Mouse (Mus musculus) frontal cortex, postnatal 25 days (tissue): ENCODE results near the gene Celf3.

Experiments used
- DNase-seq, 2 experiments: peaks; one replicate each; pipeline ENCODE4 v3.0.0; 2022; ENCODE audit warnings: low spot score in 2 of 2

The Celf3 gene

DNA sequence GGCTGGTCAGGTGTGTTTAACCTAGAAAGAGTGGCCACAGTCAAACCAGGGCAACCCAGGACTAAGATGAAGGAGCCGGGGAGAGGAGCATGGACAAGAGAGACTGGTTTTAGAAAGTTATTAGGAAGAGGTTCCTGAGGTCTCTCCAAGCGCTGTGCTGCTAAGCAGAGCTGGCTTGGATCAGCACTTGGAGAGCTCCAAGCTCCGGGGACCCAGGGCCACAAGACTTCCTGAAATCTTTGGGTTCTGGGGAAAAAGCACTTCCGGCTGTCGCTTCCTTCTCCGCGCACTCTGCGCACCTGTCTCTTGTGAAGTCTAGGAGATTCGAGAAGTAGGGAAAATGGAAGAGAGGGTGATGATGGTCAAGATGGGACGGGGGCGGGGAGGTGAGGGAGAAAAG, 1.5 kb downstream of the Celf3 start:
- no peak for DNase-seq

- DNase-seq, result no peak
Observed at GRCm38 (mm10) chr3:94480291-94480884, 2.3 kb downstream of the Celf3 start, which contains the start of gene Riiad1. Riiad1 (minus strand) TSS chr3:94480341.

DNA sequence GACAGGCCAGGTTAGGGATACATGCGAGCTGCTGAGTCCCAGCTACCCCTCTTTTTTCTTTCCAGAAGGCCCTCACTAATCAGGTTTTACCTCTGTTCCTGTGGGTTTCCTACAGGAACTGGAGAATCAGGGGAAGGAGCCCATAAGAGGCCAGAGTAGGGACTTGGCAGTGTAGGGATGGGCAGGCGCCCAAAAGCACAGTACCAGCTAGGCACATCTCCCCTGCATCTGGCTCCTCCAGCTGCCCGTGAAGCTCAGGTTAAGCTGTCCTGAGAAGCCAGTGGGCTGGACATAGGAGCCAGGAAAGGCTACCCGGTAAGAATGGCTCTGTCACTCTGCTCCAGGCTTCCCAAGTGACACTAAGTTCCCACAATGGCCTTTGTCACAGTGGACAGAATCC, 3.3 kb downstream of the Celf3 start:
- DNase-seq, result no peak

DNA sequence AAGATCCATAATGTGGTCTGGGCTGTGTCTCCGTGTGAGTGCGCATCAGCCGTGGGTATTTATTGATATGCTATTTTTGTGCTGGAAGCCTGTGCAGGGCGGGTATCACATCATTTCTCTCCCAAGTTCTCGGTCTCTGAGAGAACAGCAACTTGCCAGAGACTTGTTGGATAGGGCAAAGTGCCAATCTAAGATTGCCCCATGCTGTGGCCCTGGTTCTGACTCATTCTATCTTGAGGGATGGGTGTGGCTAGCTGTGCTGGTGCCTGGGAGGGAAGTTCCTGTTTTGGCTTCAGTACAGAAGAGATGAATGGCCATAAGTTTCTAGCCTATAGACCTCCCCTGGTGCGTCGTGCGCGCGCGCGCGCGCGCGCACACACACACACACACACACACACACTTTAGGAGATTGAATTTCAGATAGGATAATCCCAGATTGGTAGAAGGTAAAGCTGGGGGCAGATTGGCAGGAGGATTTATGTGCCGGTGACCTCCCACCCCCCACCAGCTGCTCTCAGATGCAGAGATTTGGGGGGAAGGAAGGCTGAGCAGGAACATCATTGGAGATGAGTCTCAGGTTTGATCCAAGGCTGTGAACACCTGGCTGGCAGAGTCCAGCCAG, 4.8 kb downstream of the Celf3 start:
- DNase-seq, result peak in 1 of 2 experiments; percentile 27

- peak; percentile 80 to 91 for DNase-seq
Observed at GRCm38 (mm10) chr3:94483790-94484439, 5.8 kb downstream of the Celf3 start.

DNA sequence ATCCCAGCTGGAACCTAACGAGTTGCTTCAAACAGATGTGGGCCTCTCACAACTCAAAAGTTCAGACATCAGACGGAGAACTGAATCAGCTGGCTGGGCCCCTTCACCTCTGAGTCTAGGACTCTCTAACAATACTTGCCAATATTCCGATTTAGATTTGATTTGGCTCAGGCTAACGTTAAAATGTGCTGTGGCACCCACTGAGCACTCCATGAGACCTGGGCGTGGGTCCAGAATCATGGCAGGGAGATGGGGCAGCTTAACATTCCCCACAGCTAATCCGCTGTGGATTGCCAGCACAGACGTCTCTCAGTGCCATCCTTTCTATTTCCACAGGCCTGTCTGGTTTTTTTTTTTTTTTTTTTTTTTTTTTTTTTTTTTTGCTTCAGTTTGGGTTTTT, 7.8 kb downstream of the Celf3 start:
- DNase-seq, result no peak

DNA sequence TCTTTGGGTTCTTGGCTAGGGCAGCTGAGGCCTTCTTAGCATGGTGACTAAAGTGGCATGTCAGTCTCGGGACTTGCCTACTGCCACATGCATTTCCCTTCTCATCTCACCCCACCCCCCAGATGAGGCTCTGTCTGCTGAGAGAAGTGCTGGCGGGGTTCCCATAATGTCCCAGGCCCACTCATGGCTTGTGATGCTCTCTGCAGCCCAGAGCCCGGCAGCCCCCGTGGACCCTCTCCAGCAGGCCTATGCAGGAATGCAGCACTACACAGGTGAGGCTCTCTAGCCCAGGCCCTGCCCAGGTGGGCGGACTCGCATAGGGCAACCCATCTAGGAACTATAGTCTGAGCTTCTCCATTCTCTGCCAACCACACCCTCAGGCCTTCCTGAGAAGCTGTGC, 9.5 kb downstream of the Celf3 start:
- DNase-seq, result peak in 1 of 2 experiments; percentile 35

DNA sequence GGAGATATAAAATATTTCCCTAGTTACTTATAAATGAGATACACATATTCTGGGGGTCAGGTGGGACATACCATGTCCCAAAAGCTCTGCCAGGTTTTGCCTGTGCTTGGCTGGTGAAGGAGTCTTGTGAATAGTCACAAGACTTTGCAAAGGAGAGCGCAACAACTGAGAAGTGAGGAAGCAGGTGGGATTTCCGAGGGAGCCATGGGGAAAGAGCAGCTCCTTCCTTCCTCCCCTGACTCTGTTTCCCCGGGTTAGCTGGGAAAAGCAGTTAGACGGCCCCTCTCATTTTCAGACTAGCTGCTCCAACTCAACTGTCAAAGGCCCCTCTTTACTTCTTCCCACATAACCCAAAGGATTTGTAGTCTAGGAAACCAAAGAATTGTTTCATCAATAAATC, 19.1 kb downstream of the Celf3 start:
- no peak for DNase-seq

- DNase-seq, result no peak
Observed at GRCm38 (mm10) chr3:94502243-94502642, 24.1 kb downstream of the Celf3 start.

- DNase-seq, result no peak
Observed at GRCm38 (mm10) chr3:94506664-94507063, 28.6 kb downstream of the Celf3 start.

- no peak for DNase-seq
Observed at GRCm38 (mm10) chr3:94526731-94527130, 48.6 kb downstream of the Celf3 start.

- DNase-seq, result no peak
Observed at GRCm38 (mm10) chr3:94533968-94534367, 55.9 kb downstream of the Celf3 start.

DNA sequence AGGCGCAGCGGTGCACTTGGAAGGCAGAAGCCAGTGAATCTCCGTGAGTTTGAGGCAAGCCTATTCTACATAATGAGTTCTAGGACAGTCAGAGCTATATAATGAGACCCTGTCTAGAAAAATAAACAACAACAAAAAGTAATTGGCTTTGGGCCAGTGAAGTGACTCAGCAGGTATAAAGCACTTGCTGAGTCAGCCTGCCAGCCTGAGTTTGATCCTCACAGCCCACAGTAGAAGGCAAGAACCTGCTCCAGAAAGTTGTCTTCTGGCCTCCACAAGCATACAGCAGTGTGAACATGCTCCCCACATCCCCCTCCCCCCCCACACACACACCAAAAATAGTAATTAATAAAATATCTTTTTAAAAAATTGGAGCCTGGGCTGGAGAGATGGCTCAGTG, 59.1 kb downstream of the Celf3 start:
- no peak for DNase-seq
